Mouse (Mus musculus) kidney, embryonic 14.5 days (tissue): ENCODE data around the gene Baz2b. TPM values are rescaled to one million over a fixed set of nuclear protein-coding genes. Genes with fewer than 3 reads are reported as not detected.

Experiments used
- ATAC-seq: fragments of 200-750 bp; cut with Nextera tagmentation; 2 replicates; pipeline ENCODE4 v1.8.0; 2017; ENCODE audit warnings: moderate number of reproducible peaks, mild to moderate bottlenecking, moderate TSS enrichment, moderate library complexity; ENCODE audit not compliant: low FRiP score, low TSS enrichment
- H3K27ac ChIP-seq: fragments of 300-500 bp; sonication (generic); 2 replicates; pipeline ENCODE4 v1.5.1; 2014; ENCODE audit warnings: low read depth, mild to moderate bottlenecking, low read length, moderate library complexity, mixed read lengths
- H3K27me3 ChIP-seq: fragments of 300-500 bp; sonication (generic); 2 replicates; pipeline ENCODE4 v1.6.1; 2014; ENCODE audit warnings: mild to moderate bottlenecking, low read length; ENCODE audit not compliant: control insufficient read depth, insufficient read depth
- H3K36me3 ChIP-seq: fragments of 300-500 bp; sonication (generic); 2 replicates; pipeline ENCODE4 v1.6.1; 2014; ENCODE audit warnings: low read length, mixed read lengths; ENCODE audit not compliant: control insufficient read depth, insufficient read depth
- H3K4me1 ChIP-seq: fragments of 300-500 bp; sonication (generic); 2 replicates; pipeline ENCODE4 v1.6.1; 2014; ENCODE audit warnings: low read length, mixed read lengths; ENCODE audit not compliant: control insufficient read depth, insufficient read depth
- H3K4me2 ChIP-seq: fragments of 300-500 bp; sonication (generic); replicated peaks from 2 replicates; pipeline ENCODE4 v1.6.1; 2014; ENCODE audit warnings: low read depth, mild to moderate bottlenecking, low read length
- H3K4me3 ChIP-seq: fragments of 300-500 bp; sonication (generic); 2 replicates; pipeline ENCODE4 v1.5.1; 2014; ENCODE audit warnings: mild to moderate bottlenecking, low read length
- H3K9ac ChIP-seq: fragments of 300-500 bp; sonication (generic); 2 replicates; pipeline ENCODE4 v1.6.1; 2014; ENCODE audit warnings: low read depth, mild to moderate bottlenecking, low read length, moderate library complexity
- H3K9me3 ChIP-seq: fragments of 300-500 bp; sonication (generic); 2 replicates; pipeline ENCODE4 v1.6.1; 2016; ENCODE audit warnings: low read length; ENCODE audit not compliant: control insufficient read depth
- WGBS: fragments of 180-500 bp; shearing (Covaris S2); extraction: QIAGEN DNeasy Blood & Tissue Kit; methylation state at CpG from one replicate; pipeline ENCODE4 v1.1.7; 2014; 5-methylcytosine and 5-hydroxymethylcytosine counted together
- polyA plus RNA-seq: library from polyadenylated mRNA; unstranded; fragments of >200 nt; fragmentation: Nextera tagmentation; extraction: Ambion mirVana; gene quantifications from 2 replicates; pipeline ENCODE4 v1.2.1, GENCODE M21; 2014

Gene Baz2b
- 45.6 and 70.4 TPM in 2 replicates for polyA plus RNA-seq

- H3K36me3 ChIP-seq = peaks cover 24% of the 10 kb centered on the region; the same call in 1 of the 2 replicates
- H3K4me3 ChIP-seq = peak within 1 kb of the TSS; percentile 92
- peak within 1 kb of the TSS; percentile 79 for H3K4me2 ChIP-seq
- peak within 1 kb of the TSS; percentile 97 for H3K9ac ChIP-seq
- H3K27me3 ChIP-seq = no peaks in the 10 kb centered on the region
- H3K27ac ChIP-seq = peak within 1 kb of the TSS; percentile 74
- WGBS = under 1% methylated on average over 83 of the region's 109 CpGs
- ATAC-seq = peak; percentile 94
- no peaks in the 10 kb centered on the region for H3K9me3 ChIP-seq
- H3K4me1 ChIP-seq = peaks cover 15% of the 10 kb centered on the region; the same call in 1 of the 2 replicates
Observed at GRCm38 (mm10) chr2:60209703-60210651, at the start of gene Baz2b, which contains the start of gene March7. Gene Baz2b (minus strand): TSS chr2:60209839. Gene March7 (plus strand): TSS chr2:60209887.

DNA sequence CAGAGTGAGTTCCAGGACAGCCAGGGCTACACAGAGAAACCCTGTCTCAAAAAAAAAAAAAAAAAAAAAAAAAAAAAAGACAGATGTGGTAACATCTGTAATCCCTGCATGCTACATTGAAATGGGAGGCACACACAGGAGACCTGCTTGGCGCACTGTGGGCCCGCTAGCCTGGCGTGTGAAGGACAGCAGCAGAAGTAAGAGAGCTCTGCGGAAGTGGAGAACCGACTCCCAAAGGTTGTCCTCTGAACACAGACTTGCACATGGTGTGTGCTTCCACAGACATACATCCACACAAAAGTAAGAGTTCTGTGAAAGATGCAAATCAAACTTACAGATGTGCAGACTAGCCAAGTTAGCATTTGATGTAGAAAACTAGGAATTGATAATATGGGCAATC, 49.5 kb upstream of the Baz2b start:
- Histone ChIP-seq H3K4me1 (no peaks in the 10 kb centered on the region), H3K27ac (no peak overlapping the region), H3K9ac (no peak overlapping the region), H3K9me3 (no peaks in the 10 kb centered on the region; the same call in 1 of the 2 replicates), H3K4me3 (no peak overlapping the region), H3K4me2 (no peak overlapping the region), H3K27me3 (no peaks in the 10 kb centered on the region), H3K36me3 (peaks cover 3% of the 10 kb centered on the region; the same call in 1 of the 2 replicates)
- WGBS = 96% methylated on average over 5 of the region's 5 CpGs
- no peak for ATAC-seq

GRCm38 (mm10) chr2:60256751-60257150, 47.1 kb upstream of the Baz2b start:
- Histone ChIP-seq H3K36me3 (peaks cover 3% of the 10 kb centered on the region; the same call in 1 of the 2 replicates), H3K4me2 (no peak overlapping the region), H3K4me3 (no peak overlapping the region), H3K27me3 (no peaks in the 10 kb centered on the region), H3K27ac (no peak overlapping the region), H3K4me1 (no peaks in the 10 kb centered on the region), H3K9ac (no peak overlapping the region), H3K9me3 (no peaks in the 10 kb centered on the region; the same call in 1 of the 2 replicates)
- ATAC-seq = no peak
- 93% methylated on average over 2 of the region's 2 CpGs for WGBS

DNA sequence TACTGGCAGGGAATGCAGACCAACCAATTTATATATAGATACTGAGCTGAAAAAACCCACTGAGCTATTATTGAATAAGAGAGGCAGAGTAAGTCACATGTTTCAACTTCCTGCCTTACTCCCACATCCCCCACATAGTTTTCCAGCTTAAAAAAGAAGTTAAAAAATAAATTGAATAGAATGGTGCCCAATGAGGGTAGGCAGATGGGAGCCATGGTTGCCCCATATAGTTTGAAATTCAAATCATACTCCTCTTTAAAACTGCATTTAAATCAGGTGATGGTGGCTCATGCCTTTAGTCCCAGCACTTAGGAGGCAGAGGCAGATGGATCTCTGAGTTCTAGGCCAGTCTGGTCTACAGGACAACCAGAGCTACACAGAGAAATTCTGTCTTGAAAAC, 43.9 kb upstream of the Baz2b start:
- peaks cover 17% of the 10 kb centered on the region for H3K36me3 ChIP-seq
- H3K9me3 ChIP-seq = no peaks in the 10 kb centered on the region; the same call in 1 of the 2 replicates

DNA sequence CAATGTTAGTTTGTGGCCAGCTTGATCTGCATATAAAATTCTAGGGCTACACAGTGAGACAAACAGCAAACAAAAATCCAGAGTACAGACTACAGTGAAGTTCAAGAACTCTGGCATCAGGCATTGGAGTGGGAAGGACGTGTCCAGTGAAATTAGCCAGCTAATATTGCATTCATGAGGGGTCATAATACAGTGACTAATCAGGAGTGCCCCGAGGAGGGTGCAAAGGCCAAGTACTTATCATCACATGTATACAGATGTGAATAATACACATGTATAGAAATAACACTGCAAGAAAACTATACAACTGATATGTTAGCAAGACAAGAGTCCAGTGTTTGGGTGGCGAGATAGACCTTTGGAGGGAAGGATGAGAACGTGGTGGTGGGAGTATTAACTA, 43.1 kb upstream of the Baz2b start:
- Histone ChIP-seq H3K36me3 (peaks cover 17% of the 10 kb centered on the region), H3K4me2 (no peak overlapping the region)
- 88% methylated on average over 4 of the region's 4 CpGs for WGBS

More for the DNA sequence above, 43.9 kb upstream of the Baz2b start:
- no peak overlapping the region for H3K27ac ChIP-seq
- no peak for ATAC-seq
- no peak overlapping the region for H3K9ac ChIP-seq
- H3K4me1 ChIP-seq = no peaks in the 10 kb centered on the region
- no peak overlapping the region for H3K4me2 ChIP-seq
- H3K4me3 ChIP-seq = no peak overlapping the region
- no peaks in the 10 kb centered on the region for H3K27me3 ChIP-seq

DNA sequence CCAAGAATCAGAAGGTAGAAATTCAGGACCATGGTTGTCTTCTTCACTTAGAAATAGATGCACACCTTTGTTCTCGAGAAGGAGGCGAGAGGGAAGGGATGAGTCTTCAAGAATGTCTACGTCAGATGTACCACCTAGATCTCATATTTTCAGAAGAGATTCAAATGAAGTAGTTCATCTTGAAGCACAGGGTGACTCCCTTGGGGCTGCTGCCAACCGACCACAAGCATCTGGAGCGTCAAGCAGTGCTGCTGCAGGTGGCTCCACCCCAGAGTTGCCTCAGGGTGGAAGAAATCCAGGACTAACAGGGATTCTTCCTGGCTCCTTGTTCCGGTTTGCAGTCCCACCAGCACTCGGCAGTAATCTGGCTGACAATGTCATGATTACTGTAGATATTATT, 24.9 kb upstream of the Baz2b start:
- no peak overlapping the region for H3K4me3 ChIP-seq
- 88% methylated on average over 7 of the region's 7 CpGs for WGBS
- no peak overlapping the region for H3K27ac ChIP-seq
- no peaks in the 10 kb centered on the region for H3K9me3 ChIP-seq
- no peak overlapping the region for H3K9ac ChIP-seq
- peaks cover 80% of the 10 kb centered on the region for H3K36me3 ChIP-seq
- ATAC-seq = no peak
- no peak overlapping the region for H3K4me2 ChIP-seq
- no peaks in the 10 kb centered on the region for H3K27me3 ChIP-seq
- no peaks in the 10 kb centered on the region for H3K4me1 ChIP-seq

More for the DNA sequence above, 43.1 kb upstream of the Baz2b start:
- Histone ChIP-seq H3K27me3 (no peaks in the 10 kb centered on the region), H3K4me3 (no peak overlapping the region), H3K27ac (no peak overlapping the region), H3K9ac (no peak overlapping the region), H3K4me1 (no peaks in the 10 kb centered on the region), H3K9me3 (no peaks in the 10 kb centered on the region; the same call in 1 of the 2 replicates)
- ATAC-seq = no peak

DNA sequence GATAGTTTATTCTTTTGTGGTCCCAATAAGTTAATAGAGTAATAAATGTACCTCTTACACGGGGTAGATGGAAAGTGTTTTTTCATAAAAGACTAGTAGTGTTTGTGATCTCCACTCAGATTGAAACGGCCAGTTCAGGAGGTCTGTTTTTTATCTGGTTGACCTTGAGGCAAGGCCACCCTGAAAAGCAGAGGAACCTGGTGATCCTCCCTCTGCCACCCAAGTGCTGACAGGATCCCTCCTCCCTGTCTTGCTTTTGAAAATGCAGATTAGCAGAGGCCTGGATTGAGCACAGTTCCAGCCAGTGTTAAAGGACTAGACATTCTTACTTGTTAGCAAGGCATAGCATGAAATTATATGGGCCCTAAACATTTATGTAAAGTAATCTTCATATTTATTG, 23.5 kb upstream of the Baz2b start:
- no peak overlapping the region for H3K27ac ChIP-seq
- H3K36me3 ChIP-seq = peaks cover 72% of the 10 kb centered on the region
- H3K9ac ChIP-seq = no peak overlapping the region
- no peak for ATAC-seq
- no peaks in the 10 kb centered on the region for H3K27me3 ChIP-seq
- WGBS = 65% methylated on average over 2 of the region's 2 CpGs
- no peaks in the 10 kb centered on the region for H3K9me3 ChIP-seq
- no peak overlapping the region for H3K4me2 ChIP-seq
- no peak overlapping the region for H3K4me3 ChIP-seq
- H3K4me1 ChIP-seq = no peaks in the 10 kb centered on the region

DNA sequence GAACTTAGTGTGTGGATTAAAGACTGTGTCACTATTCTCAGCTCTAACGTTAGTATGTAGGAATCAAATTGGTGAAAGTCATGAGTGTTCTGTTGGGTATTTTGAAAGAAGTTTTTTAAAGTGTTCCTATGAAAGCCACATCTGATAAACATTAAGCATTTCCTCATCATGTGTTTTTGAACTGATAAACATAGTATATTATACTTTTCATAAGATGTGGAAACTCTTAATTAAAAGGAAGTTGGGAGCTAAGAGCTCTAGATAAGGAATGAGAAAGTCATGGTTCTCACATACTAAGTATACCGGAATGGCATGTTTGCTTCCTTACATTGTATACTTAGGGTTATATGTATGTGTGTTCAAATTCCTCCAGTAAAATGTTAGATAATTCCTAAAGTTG, 20.7 kb upstream of the Baz2b start:
- Histone ChIP-seq H3K9ac (no peak overlapping the region), H3K27me3 (no peaks in the 10 kb centered on the region), H3K4me3 (no peak overlapping the region), H3K9me3 (no peaks in the 10 kb centered on the region), H3K4me2 (no peak overlapping the region), H3K27ac (no peak overlapping the region), H3K36me3 (peaks cover 47% of the 10 kb centered on the region), H3K4me1 (no peaks in the 10 kb centered on the region)
- 95% methylated on average over 2 of the region's 2 CpGs for WGBS
- ATAC-seq = no peak

GRCm38 (mm10) chr2:60228470-60228869, 18.8 kb upstream of the Baz2b start:
- Histone ChIP-seq H3K4me2 (no peak overlapping the region), H3K9ac (no peak overlapping the region), H3K27ac (no peak overlapping the region), H3K4me1 (no peaks in the 10 kb centered on the region), H3K27me3 (no peaks in the 10 kb centered on the region), H3K36me3 (peaks cover 34% of the 10 kb centered on the region), H3K9me3 (no peaks in the 10 kb centered on the region), H3K4me3 (no peak overlapping the region)
- WGBS = 79% methylated on average over 1 of the region's 1 CpGs
- no peak for ATAC-seq
